Mouse (Mus musculus) stomach, embryonic 15.5 days (tissue): ENCODE data around the gene Bbx. TPM values are rescaled to one million over a fixed set of nuclear protein-coding genes. Genes with fewer than 3 reads are reported as not detected.

Source experiments
- ATAC-seq: fragments of 200-750 bp; cut with Nextera tagmentation; 2 replicates; pipeline ENCODE4 v1.8.0; 2017; ENCODE audit warnings: low read depth, moderate number of reproducible peaks, moderate TSS enrichment; ENCODE audit not compliant: insufficient read depth, low FRiP score
- H3K27ac ChIP-seq: fragments of 300-500 bp; sonication (generic); 2 replicates; pipeline ENCODE4 v1.5.1; 2015; ENCODE audit warnings: mild to moderate bottlenecking, inconsistent platforms
- H3K27me3 ChIP-seq: fragments of 300-500 bp; sonication (generic); replicated peaks from 2 replicates; pipeline ENCODE4 v1.6.1; 2015; ENCODE audit warnings: inconsistent platforms
- H3K36me3 ChIP-seq: fragments of 300-500 bp; sonication (generic); 2 replicates; pipeline ENCODE4 v1.6.1; 2015; ENCODE audit warnings: inconsistent platforms
- H3K4me1 ChIP-seq: fragments of 300-500 bp; sonication (generic); 2 replicates; pipeline ENCODE4 v1.6.1; 2015; ENCODE audit warnings: inconsistent platforms
- H3K4me2 ChIP-seq: fragments of 300-500 bp; sonication (generic); 2 replicates; pipeline ENCODE4 v1.6.1; 2015; ENCODE audit warnings: mild to moderate bottlenecking, inconsistent platforms
- H3K4me3 ChIP-seq: fragments of 300-500 bp; sonication (generic); replicated peaks from 2 replicates; pipeline ENCODE4 v1.5.1; 2015; ENCODE audit warnings: inconsistent platforms
- H3K9ac ChIP-seq: fragments of 300-500 bp; sonication (generic); 2 replicates; pipeline ENCODE4 v1.6.1; 2015; ENCODE audit warnings: inconsistent platforms
- H3K9me3 ChIP-seq: fragments of 300-500 bp; sonication (generic); 2 replicates; pipeline ENCODE4 v1.6.1; 2016; ENCODE audit warnings: inconsistent platforms
- WGBS: fragments of 180-500 bp; shearing (Covaris S2); methylation state at CpG from one replicate; pipeline ENCODE4 v1.1.7; 2015; 5-methylcytosine and 5-hydroxymethylcytosine counted together
- polyA plus RNA-seq: library from polyadenylated mRNA; unstranded; fragments of >200 nt; fragmentation: Nextera tagmentation; extraction: Ambion mirVana; gene quantifications from 2 replicates; pipeline ENCODE4 v1.2.1, GENCODE M21; 2015

The Bbx gene
- polyA plus RNA-seq, 1 experiment from 2014 or later = 41.8 TPM

GRCm38 (mm10) chr16:50437331-50437730 lies 5.1 kb upstream of the Bbx start:
- no peak overlapping the region for H3K4me3 ChIP-seq
- no peaks in the 10 kb centered on the region for H3K27me3 ChIP-seq
- H3K9ac ChIP-seq = no peak overlapping the region
- 0 out of 2 replicates have a peak, but pooled peaks cover 3% of the 10 kb centered on the region for H3K4me1 ChIP-seq
- no peaks in the 10 kb centered on the region for H3K9me3 ChIP-seq
- no peak overlapping the region for H3K27ac ChIP-seq
- no peaks in the 10 kb centered on the region for H3K36me3 ChIP-seq
- WGBS = 34% methylated on average over 2 of the region's 2 CpGs
- H3K4me2 ChIP-seq = no peak overlapping the region
- no peak for ATAC-seq

- H3K4me1 ChIP-seq = peaks cover 3% of the 10 kb centered on the region; the same call in 1 of the 2 replicates
- WGBS = under 1% methylated on average over 72 of the region's 72 CpGs
- H3K9ac ChIP-seq = peak overlapping the region; percentile 83
- H3K4me2 ChIP-seq = peak overlapping the region; percentile 95
- no peaks in the 10 kb centered on the region for H3K27me3 ChIP-seq
- no peaks in the 10 kb centered on the region for H3K36me3 ChIP-seq
- peak overlapping the region; percentile 99 for H3K27ac ChIP-seq
- peak overlapping the region; percentile 95 for H3K4me3 ChIP-seq
- H3K9me3 ChIP-seq = no peaks in the 10 kb centered on the region
- peak; percentile 56 for ATAC-seq
Observed at GRCm38 (mm10) chr16:50431011-50431981, 894 bp downstream of the Bbx start.

GRCm38 (mm10) chr16:50430515-50430877 lies 1.7 kb downstream of the Bbx start:
- ATAC-seq = no peak
- Histone ChIP-seq H3K4me2 (peak overlapping the region; percentile 95), H3K9ac (peak overlapping the region; percentile 12; the same call in 1 of the 2 replicates), H3K4me3 (peak overlapping the region; percentile 95), H3K9me3 (no peaks in the 10 kb centered on the region), H3K4me1 (peaks cover 3% of the 10 kb centered on the region; the same call in 1 of the 2 replicates), H3K36me3 (no peaks in the 10 kb centered on the region), H3K27ac (no peak overlapping the region), H3K27me3 (no peaks in the 10 kb centered on the region)
- WGBS = under 1% methylated on average over 12 of the region's 12 CpGs

- peaks cover 3% of the 10 kb centered on the region; the same call in 1 of the 2 replicates for H3K4me1 ChIP-seq
- ATAC-seq = no peak
- H3K9ac ChIP-seq = peak overlapping the region; percentile 80
- H3K4me3 ChIP-seq = peak overlapping the region; percentile 95
- under 1% methylated on average over 65 of the region's 69 CpGs for WGBS
- H3K9me3 ChIP-seq = no peaks in the 10 kb centered on the region
- H3K4me2 ChIP-seq = peak overlapping the region; percentile 95
- no peak overlapping the region for H3K27ac ChIP-seq
- H3K27me3 ChIP-seq = no peaks in the 10 kb centered on the region
- no peaks in the 10 kb centered on the region for H3K36me3 ChIP-seq
Observed at GRCm38 (mm10) chr16:50429692-50430514, 2.3 kb downstream of the Bbx start.

- Histone ChIP-seq H3K27ac (no peak overlapping the region), H3K4me3 (peak overlapping the region; percentile 95), H3K9me3 (no peaks in the 10 kb centered on the region), H3K4me2 (peak overlapping the region; percentile 95), H3K36me3 (no peaks in the 10 kb centered on the region), H3K9ac (peak overlapping the region; percentile 80), H3K27me3 (no peaks in the 10 kb centered on the region), H3K4me1 (peaks cover 3% of the 10 kb centered on the region; the same call in 1 of the 2 replicates)
- 7% methylated on average over 23 of the region's 23 CpGs for WGBS
- no peak for ATAC-seq
Observed at GRCm38 (mm10) chr16:50428871-50429691, 3.1 kb downstream of the Bbx start.

- Histone ChIP-seq H3K27me3 (no peaks in the 10 kb centered on the region), H3K4me1 (no peaks in the 10 kb centered on the region), H3K4me2 (no peak overlapping the region), H3K27ac (no peak overlapping the region), H3K9me3 (no peaks in the 10 kb centered on the region), H3K36me3 (no peaks in the 10 kb centered on the region), H3K4me3 (no peak overlapping the region), H3K9ac (no peak overlapping the region)
- WGBS = 44% methylated on average over 1 of the region's 1 CpGs
- no peak for ATAC-seq
Observed at GRCm38 (mm10) chr16:50420130-50420529, 12.1 kb downstream of the Bbx start.

GRCm38 (mm10) chr16:50415406-50415805 lies 16.8 kb downstream of the Bbx start:
- Histone ChIP-seq H3K4me2 (no peak overlapping the region), H3K36me3 (no peaks in the 10 kb centered on the region), H3K9ac (no peak overlapping the region), H3K9me3 (no peaks in the 10 kb centered on the region), H3K27ac (no peak overlapping the region), H3K4me3 (no peak overlapping the region), H3K4me1 (no peaks in the 10 kb centered on the region), H3K27me3 (no peaks in the 10 kb centered on the region)
- no peak for ATAC-seq
- WGBS = 79% methylated on average over 8 of the region's 8 CpGs

- H3K27me3 ChIP-seq = no peaks in the 10 kb centered on the region
- no peak overlapping the region for H3K4me2 ChIP-seq
- no peaks in the 10 kb centered on the region for H3K9me3 ChIP-seq
- no peak overlapping the region for H3K4me3 ChIP-seq
- no peaks in the 10 kb centered on the region for H3K36me3 ChIP-seq
- no peak overlapping the region for H3K9ac ChIP-seq
- H3K27ac ChIP-seq = no peak overlapping the region
- WGBS = 57% methylated on average over 5 of the region's 5 CpGs
- no peak for ATAC-seq
- H3K4me1 ChIP-seq = no peaks in the 10 kb centered on the region
Observed at GRCm38 (mm10) chr16:50402851-50403250, 29.3 kb downstream of the Bbx start.

GRCm38 (mm10) chr16:50399775-50400174 lies 32.4 kb downstream of the Bbx start:
- Histone ChIP-seq H3K4me3 (no peak overlapping the region), H3K9me3 (no peaks in the 10 kb centered on the region), H3K27me3 (no peaks in the 10 kb centered on the region), H3K9ac (no peak overlapping the region), H3K36me3 (no peaks in the 10 kb centered on the region), H3K4me2 (no peak overlapping the region), H3K27ac (no peak overlapping the region), H3K4me1 (no peaks in the 10 kb centered on the region)
- 83% methylated on average over 6 of the region's 6 CpGs for WGBS
- ATAC-seq = no peak

GRCm38 (mm10) chr16:50398564-50398963 lies 33.6 kb downstream of the Bbx start:
- Histone ChIP-seq H3K36me3 (no peaks in the 10 kb centered on the region), H3K4me3 (no peak overlapping the region), H3K4me2 (no peak overlapping the region), H3K4me1 (no peaks in the 10 kb centered on the region), H3K27me3 (no peaks in the 10 kb centered on the region), H3K9ac (no peak overlapping the region), H3K27ac (no peak overlapping the region), H3K9me3 (no peaks in the 10 kb centered on the region)
- ATAC-seq = no peak
- WGBS = 88% methylated on average over 4 of the region's 4 CpGs

GRCm38 (mm10) chr16:50395928-50396612 lies 36.1 kb downstream of the Bbx start:
- H3K4me1 ChIP-seq = no peaks in the 10 kb centered on the region
- no peak overlapping the region for H3K4me3 ChIP-seq
- H3K4me2 ChIP-seq = no peak overlapping the region
- H3K9me3 ChIP-seq = no peaks in the 10 kb centered on the region
- 77% methylated on average over 6 of the region's 6 CpGs for WGBS
- H3K36me3 ChIP-seq = no peaks in the 10 kb centered on the region
- ATAC-seq = no peak
- H3K27me3 ChIP-seq = no peaks in the 10 kb centered on the region
- H3K9ac ChIP-seq = no peak overlapping the region
- H3K27ac ChIP-seq = no peak overlapping the region
